Mouse (Mus musculus) lung, postnatal 0 days (tissue): ENCODE measurements around the gene Elmo1. TPM values are rescaled to one million over a fixed set of nuclear protein-coding genes. Genes with fewer than 3 reads are reported as not detected.

Experiments
- ATAC-seq: fragments of 200-750 bp; cut with Nextera tagmentation; 2 replicates; pipeline ENCODE4 v1.8.0; 2017; ENCODE audit warnings: moderate library complexity
- DNase-seq: peaks from one replicate; pipeline ENCODE4 v3.0.0-alpha.2; 2016; ENCODE audit warnings: low spot score
- H3K27ac ChIP-seq: fragments of 300-500 bp; sonication (generic); 2 replicates; pipeline ENCODE4 v1.5.1; 2014; ENCODE audit warnings: antibody characterized with exemption, mild to moderate bottlenecking, low read length, mixed read lengths
- H3K27me3 ChIP-seq: fragments of 300-500 bp; sonication (generic); replicated peaks from 2 replicates; pipeline ENCODE4 v1.6.1; 2014; ENCODE audit warnings: low read length, mixed read lengths; ENCODE audit not compliant: insufficient read depth
- H3K36me3 ChIP-seq: fragments of 300-500 bp; sonication (generic); 2 replicates; pipeline ENCODE4 v1.6.1; 2014; ENCODE audit warnings: low read length, mixed read lengths; ENCODE audit not compliant: insufficient read depth
- H3K4me1 ChIP-seq: fragments of 300-500 bp; sonication (generic); 2 replicates; pipeline ENCODE4 v1.6.1; 2014; ENCODE audit warnings: antibody characterized with exemption, low read depth, low read length, mixed read lengths; ENCODE audit not compliant: insufficient read depth
- H3K4me2 ChIP-seq: fragments of 300-500 bp; sonication (generic); replicated peaks from 2 replicates; pipeline ENCODE4 v1.6.1; 2014; ENCODE audit warnings: low read depth, mild to moderate bottlenecking, low read length, moderate library complexity, mixed read lengths
- H3K4me3 ChIP-seq: fragments of 300-500 bp; sonication (generic); 2 replicates; pipeline ENCODE4 v1.5.1; 2014; ENCODE audit warnings: low read depth, low read length
- H3K9ac ChIP-seq: fragments of 300-500 bp; sonication (generic); replicated peaks from 2 replicates; pipeline ENCODE4 v1.6.1; 2014; ENCODE audit warnings: low read depth, mild to moderate bottlenecking
- H3K9me3 ChIP-seq: fragments of 300-500 bp; sonication (generic); 2 replicates; pipeline ENCODE4 v1.6.1; 2016; ENCODE audit warnings: low read length, mixed read lengths
- CTCF ChIP-seq: IDR thresholded peaks from 2 replicates; pipeline ENCODE4 v1.5.1; 2016; ENCODE audit warnings: antibody characterized with exemption, mild to moderate bottlenecking
- EP300 ChIP-seq: IDR thresholded peaks from 2 replicates; pipeline ENCODE4 v1.6.1; 2016; ENCODE audit warnings: antibody characterized with exemption, mild to moderate bottlenecking, control low read depth
- WGBS: fragments of 180-500 bp; shearing (Covaris S2); extraction: QIAGEN DNeasy Blood & Tissue Kit; methylation state at CpG from one replicate; pipeline ENCODE4 v1.1.7; 2014; 5-methylcytosine and 5-hydroxymethylcytosine counted together
- polyA plus RNA-seq: library from polyadenylated mRNA; unstranded; fragments of >200 nt; fragmentation: Nextera tagmentation; extraction: Ambion mirVana; gene quantifications from 2 replicates; pipeline ENCODE4 v1.2.1, GENCODE M21; 2015

Gene Elmo1
- polyA plus RNA-seq, 1 experiment from 2014 or later: 20.8 TPM

- WGBS: 86% methylated on average over 1 of the region's 1 CpGs
- Histone ChIP-seq H3K27me3 (no peaks in the 10 kb centered on the region), H3K27ac (no peak overlapping the region), H3K4me2 (no peak overlapping the region), H3K9ac (no peak overlapping the region), H3K4me1 (no peaks in the 10 kb centered on the region), H3K4me3 (no peak overlapping the region), H3K9me3 (no peaks in the 10 kb centered on the region), H3K36me3 (no peaks in the 10 kb centered on the region; the same call in 1 of the 2 replicates)
- ATAC-seq: no peak
- TF ChIP-seq CTCF (no peak), EP300 (no peak)
- DNase-seq: no peak
Observed at GRCm38 (mm10) chr13:20454357-20454756, 364.0 kb downstream of the Elmo1 start.

- Histone ChIP-seq H3K36me3 (no peaks in the 10 kb centered on the region; the same call in 1 of the 2 replicates), H3K9me3 (no peaks in the 10 kb centered on the region), H3K4me1 (no peaks in the 10 kb centered on the region), H3K27ac (no peak overlapping the region), H3K9ac (no peak overlapping the region), H3K4me2 (no peak overlapping the region), H3K27me3 (no peaks in the 10 kb centered on the region), H3K4me3 (no peak overlapping the region)
- no peak for DNase-seq
- 89% methylated on average over 6 of the region's 6 CpGs for WGBS
- TF ChIP-seq EP300: no peak
- TF ChIP-seq CTCF: no peak
- ATAC-seq: no peak
Observed at GRCm38 (mm10) chr13:20460096-20460495, 369.7 kb downstream of the Elmo1 start.

GRCm38 (mm10) chr13:20461616-20462015 is 371.2 kb downstream of the Elmo1 start:
- no peaks in the 10 kb centered on the region for H3K4me1 ChIP-seq
- no peaks in the 10 kb centered on the region for H3K27me3 ChIP-seq
- DNase-seq (no peak), ATAC-seq (no peak)
- no peak overlapping the region for H3K4me3 ChIP-seq
- WGBS: 82% methylated on average over 3 of the region's 3 CpGs
- TF ChIP-seq CTCF (no peak), EP300 (no peak)
- H3K36me3 ChIP-seq: no peaks in the 10 kb centered on the region; the same call in 1 of the 2 replicates
- no peaks in the 10 kb centered on the region for H3K9me3 ChIP-seq
- H3K4me2 ChIP-seq: no peak overlapping the region
- H3K27ac ChIP-seq: no peak overlapping the region
- H3K9ac ChIP-seq: no peak overlapping the region

GRCm38 (mm10) chr13:20464161-20464560 is 373.8 kb downstream of the Elmo1 start:
- no peaks in the 10 kb centered on the region for H3K9me3 ChIP-seq
- DNase-seq (no peak), ATAC-seq (no peak)
- TF ChIP-seq CTCF (no peak), EP300 (no peak)
- H3K9ac ChIP-seq: no peak overlapping the region
- no peaks in the 10 kb centered on the region for H3K27me3 ChIP-seq
- no peaks in the 10 kb centered on the region for H3K4me1 ChIP-seq
- no peaks in the 10 kb centered on the region; the same call in 1 of the 2 replicates for H3K36me3 ChIP-seq
- H3K4me3 ChIP-seq: no peak overlapping the region
- no peak overlapping the region for H3K27ac ChIP-seq
- H3K4me2 ChIP-seq: no peak overlapping the region

GRCm38 (mm10) chr13:20467381-20467780 is 377.0 kb downstream of the Elmo1 start:
- 97% methylated on average over 1 of the region's 1 CpGs for WGBS
- ATAC-seq (no peak), DNase-seq (no peak)
- Histone ChIP-seq H3K9ac (no peak overlapping the region), H3K4me1 (no peaks in the 10 kb centered on the region), H3K27me3 (no peaks in the 10 kb centered on the region), H3K27ac (no peak overlapping the region), H3K4me2 (no peak overlapping the region), H3K4me3 (no peak overlapping the region), H3K9me3 (no peaks in the 10 kb centered on the region), H3K36me3 (no peaks in the 10 kb centered on the region)
- TF ChIP-seq CTCF (no peak), EP300 (no peak)

- Histone ChIP-seq H3K4me3 (no peak overlapping the region), H3K27me3 (no peaks in the 10 kb centered on the region), H3K4me1 (no peaks in the 10 kb centered on the region), H3K27ac (no peak overlapping the region), H3K4me2 (no peak overlapping the region), H3K9ac (no peak overlapping the region), H3K36me3 (no peaks in the 10 kb centered on the region), H3K9me3 (no peaks in the 10 kb centered on the region)
- WGBS: 20% methylated on average over 6 of the region's 6 CpGs
- ATAC-seq (no peak), DNase-seq (peak; percentile 26)
- no peak for TF ChIP-seq EP300
- TF ChIP-seq CTCF: peak; percentile 89
Observed at GRCm38 (mm10) chr13:20471732-20472131, 381.3 kb downstream of the Elmo1 start.

GRCm38 (mm10) chr13:20472301-20472831 is 382.0 kb downstream of the Elmo1 start:
- ATAC-seq (no peak), DNase-seq (no peak)
- Histone ChIP-seq H3K27me3 (no peaks in the 10 kb centered on the region), H3K27ac (no peak overlapping the region), H3K36me3 (no peaks in the 10 kb centered on the region), H3K4me1 (no peaks in the 10 kb centered on the region), H3K4me3 (no peak overlapping the region), H3K9me3 (no peaks in the 10 kb centered on the region), H3K4me2 (no peak overlapping the region), H3K9ac (no peak overlapping the region)
- no peak for TF ChIP-seq EP300
- TF ChIP-seq CTCF: no peak
- WGBS: 64% methylated on average over 10 of the region's 10 CpGs
